Mouse (Mus musculus) ES-E14 (cell line): ENCODE data around the gene Zfp879.

ENCODE experiments used
- CHD2 ChIP-seq: IDR thresholded peaks from 2 replicates; pipeline ENCODE4 v1.6.1; 2014; ENCODE audit warnings: mild to moderate bottlenecking, low read depth, low read length, inconsistent platforms
- HCFC1 ChIP-seq: IDR thresholded peaks from 2 replicates; pipeline ENCODE4 v1.6.1; 2012; ENCODE audit warnings: low read length, inconsistent platforms, borderline replicate concordance; ENCODE audit not compliant: insufficient read depth
- MAFK ChIP-seq: IDR thresholded peaks from 2 replicates; pipeline ENCODE4 v1.6.1; 2014; ENCODE audit warnings: mild to moderate bottlenecking, low read depth, low read length, inconsistent platforms; ENCODE audit not compliant: insufficient read depth
- ZC3H11A ChIP-seq: IDR thresholded peaks from 2 replicates; pipeline ENCODE4 v1.6.1; 2012; ENCODE audit warnings: low read depth, mild to moderate bottlenecking, inconsistent platforms, low read length, borderline replicate concordance
- ZNF384 ChIP-seq: IDR thresholded peaks from 2 replicates; pipeline ENCODE4 v1.6.1; 2012; ENCODE audit warnings: low read depth, low read length, inconsistent platforms

GRCm38 (mm10) chr11:50847047-50847446 lies 5.7 kb upstream of the Zfp879 start:
- TF ChIP-seq ZC3H11A (no peak), ZNF384 (no peak), CHD2 (no peak), MAFK (no peak), HCFC1 (no peak)
